Comparison of ENCODE assay signal across 8 mouse cellular contexts in the genomic region with DNA sequence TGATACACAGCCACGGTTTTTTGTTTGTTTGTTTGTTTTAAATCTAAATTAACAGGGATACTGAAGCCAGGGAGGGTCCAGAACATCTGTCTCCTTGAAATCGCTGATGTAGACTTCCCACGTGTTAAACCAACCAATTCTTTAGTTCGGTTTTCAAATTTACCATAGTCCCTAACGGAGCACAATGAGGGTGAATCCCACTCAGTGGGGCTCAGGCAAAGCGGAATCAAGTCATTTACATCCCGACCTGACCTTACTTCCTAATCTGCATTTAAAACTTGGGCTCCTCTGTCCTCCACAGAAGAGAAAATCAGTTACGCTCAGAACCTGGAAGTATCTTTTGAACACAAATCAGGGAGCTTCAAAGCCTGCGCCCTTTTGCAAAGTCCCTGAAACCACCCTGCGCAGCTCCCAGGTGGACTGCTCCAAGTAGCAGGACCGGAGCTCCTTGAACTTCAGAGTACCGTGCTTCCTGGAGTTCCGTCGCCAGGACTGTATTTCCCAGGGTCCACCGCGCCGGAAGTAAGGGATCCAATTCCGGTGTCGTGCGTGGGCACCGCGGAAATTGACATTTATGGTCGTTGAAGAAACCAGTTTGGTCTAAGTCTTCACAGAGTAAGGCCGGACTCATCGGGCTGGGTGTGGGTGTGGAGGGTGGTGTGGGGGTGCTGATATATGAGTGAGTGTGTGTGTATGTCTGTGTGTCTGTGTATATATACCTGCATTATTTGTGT. TPM values are rescaled to one million over a fixed set of nuclear protein-coding genes. Genes with fewer than 3 reads are reported as not detected.
DNase-seq lines count a peak whose midpoint lies in the region; ATAC-seq and TF ChIP-seq lines count a peak whose summit lies in the region.

No protein-coding gene starts in this region.

- no peaks in the 10 kb centered on the region for H3K9me3 ChIP-seq in forebrain, embryonic 14.5 days (replicated peaks; ENCODE audit: control insufficient read depth, low read length)

- peak overlapping the region; percentile 69 for H3K9ac ChIP-seq in forebrain, embryonic 14.5 days (ENCODE audit: low read length)

- H3K36me3 ChIP-seq in forebrain, embryonic 14.5 days (ENCODE audit: control insufficient read depth, insufficient read depth, low read length): peaks cover 17% of the 10 kb centered on the region

- intact Hi-C loops in heart, postnatal 25 days (cut with DNase I): loop anchor here (5.0 kb wide), 1 partner anchor 72 kb away; the partner anchor contains the start of gene Zfp60

- no peak overlapping the region; the same call in 1 of the 2 replicates for H3K27ac ChIP-seq in forebrain, embryonic 14.5 days (ENCODE audit: low read depth, low read length)

- H3K4me3 ChIP-seq in forebrain, embryonic 14.5 days (ENCODE audit: low read depth, low read length): peak overlapping the region; percentile 49
- H3K4me3 ChIP-seq in lung, adult 2 months (replicated peaks; ENCODE audit: extremely low read depth, low read depth, low read length): peak overlapping the region; percentile 79

- ATAC-seq in forebrain, embryonic 14.5 days: peak; percentile 95
- ATAC-seq in neutrophil, adult 5-6 weeks (ENCODE audit: extremely low read depth, insufficient number of reproducible peaks, low FRiP score, poor library complexity, severe bottlenecking): peak; percentile 53

- TF ChIP-seq POLR2A in lung, adult 2 months (IDR thresholded peaks at IDR 0.05; ENCODE audit: borderline replicate concordance, extremely low read depth, low read depth, low read length): peak; percentile 70; the same call in 1 of the 2 replicates

- under 1% methylated on average over 25 of the region's 25 CpGs for WGBS in forebrain, embryonic 14.5 days
- WGBS in lung, adult 2 months: 1% methylated on average over 25 of the region's 25 CpGs

- peak overlapping the region; percentile 95 for H3K4me2 ChIP-seq in forebrain, embryonic 14.5 days (ENCODE audit: low read length)

- peak; percentile 93 for DNase-seq in ES-CJ7 (ENCODE audit: low read depth, low spot score)
- DNase-seq in cerebellum, adult 11 months: peak; percentile 63
- DNase-seq in forebrain, embryonic 14.5 days (ENCODE audit: low spot score): peak; percentile 89
- peak; percentile 54 for DNase-seq in heart, postnatal 25 days (ENCODE audit: low spot score)
- DNase-seq in layer of hippocampus, adult 18-20 months (ENCODE audit: low spot score in 2 of 2): peak; percentile 81 to 91
- DNase-seq in lung, adult 2 months: peak; percentile 80
- peak; percentile 59 to 69 for DNase-seq in thymus, adult 18-20 months

- TF ChIP-seq CTCF in lung, adult 2 months (IDR thresholded peaks at IDR 0.05; ENCODE audit: insufficient read depth, low read length): no peak

- no peaks in the 10 kb centered on the region for H3K4me1 ChIP-seq in forebrain, embryonic 14.5 days (ENCODE audit: control insufficient read depth, insufficient read depth, low read length)
- H3K4me1 ChIP-seq in lung, adult 2 months (ENCODE audit: control insufficient read depth, insufficient read depth, low read length): peaks cover 2% of the 10 kb centered on the region; the same call in 1 of the 2 replicates

- H3K27me3 ChIP-seq in forebrain, embryonic 14.5 days (replicated peaks; ENCODE audit: control insufficient read depth, insufficient read depth, low read length): no peaks in the 10 kb centered on the region

RNA-seq across cellular contexts. Expression of gene Zfp626, which starts 2.5 kb away (rescaled TPM):
- polyA plus RNA-seq in forebrain, embryonic 14.5 days (2014; fragmentation: Nextera tagmentation; extraction: Ambion mirVana): 2.3 and 2.5 TPM in 2 replicates
- 1 to 10 TPM; 5.5 to 6.2 TPM for total RNA-seq in heart, postnatal 25 days (2021)
- total RNA-seq in layer of hippocampus, adult 18-20 months (2021): 1 to 10 TPM; 8.0 to 8.3 TPM
- 0.55 and 1.1 TPM in 2 replicates for polyA plus RNA-seq in lung, adult 2 months (2012; rRNA removed)
- total RNA-seq in neutrophil, adult 5-6 weeks (2017): 7.5 and 9.8 TPM in 2 replicates

RNA-seq across cellular contexts. Expression of gene Zfp59, which starts 33.9 kb away (rescaled TPM):
- polyA plus RNA-seq in forebrain, embryonic 14.5 days (2014; fragmentation: Nextera tagmentation; extraction: Ambion mirVana): 12.0 and 13.4 TPM in 2 replicates
- total RNA-seq in heart, postnatal 25 days (2021): 1 to 10 TPM; 2.6 to 3.1 TPM
- total RNA-seq in layer of hippocampus, adult 18-20 months (2021): 1 to 10 TPM; 4.2 to 4.7 TPM
- polyA plus RNA-seq in lung, adult 2 months (2012; rRNA removed): 0.54 and 1.1 TPM in 2 replicates
- total RNA-seq in neutrophil, adult 5-6 weeks (2017): 6.9 and 7.9 TPM in 2 replicates

RNA-seq across cellular contexts. Expression of gene Zfp607a, which starts 52.9 kb away (rescaled TPM):
- polyA plus RNA-seq in forebrain, embryonic 14.5 days (2014; fragmentation: Nextera tagmentation; extraction: Ambion mirVana): 1.1 and 1.8 TPM in 2 replicates
- 1 to 10 TPM; 3.3 to 3.5 TPM for total RNA-seq in heart, postnatal 25 days (2021)
- total RNA-seq in layer of hippocampus, adult 18-20 months (2021): 1 to 10 TPM; 2.2 to 2.3 TPM
- polyA plus RNA-seq in lung, adult 2 months (2012; rRNA removed): 0.72 and 1.7 TPM in 2 replicates
- total RNA-seq in neutrophil, adult 5-6 weeks (2017): 15.7 and 18.9 TPM in 2 replicates
